Mouse (Mus musculus) myocyte (in vitro differentiated cells): ENCODE results near the gene Zfp354a. TPM values are rescaled to one million over a fixed set of nuclear protein-coding genes. Genes with fewer than 3 reads are reported as not detected.
A peak's percentile ranks its signal among the peaks of the same experiment; 100 is the strongest.

ENCODE experiments used
- H3K27me3 ChIP-seq: one replicate; pipeline ENCODE4 v1.6.1; 2011; ENCODE audit not compliant: control insufficient read depth, insufficient read depth, insufficient read length
- H3K36me3 ChIP-seq: one replicate; pipeline ENCODE4 v1.6.1; 2011; ENCODE audit not compliant: control insufficient read depth, insufficient read depth
- H3K4me2 ChIP-seq: one replicate; pipeline ENCODE4 v1.6.1; 2011; ENCODE audit warnings: low read depth, control low read depth
- H3K4me3 ChIP-seq: one replicate; pipeline ENCODE4 v1.5.1; 2011; ENCODE audit warnings: mild to moderate bottlenecking, control low read depth, moderate library complexity
- H3K79me2 ChIP-seq: one replicate; pipeline ENCODE4 v1.6.1; 2011; ENCODE audit not compliant: control insufficient read depth, insufficient read depth
- H3ac ChIP-seq: one replicate; pipeline ENCODE4 v1.6.1; 2011; ENCODE audit not compliant: control insufficient read depth, insufficient read length
- CEBPB ChIP-seq: IDR thresholded peaks from 2 replicates; pipeline ENCODE4 v1.6.1; 2011; ENCODE audit warnings: mild to moderate bottlenecking, moderate library complexity; ENCODE audit not compliant: poor library complexity, insufficient read depth, severe bottlenecking
- E2F4 ChIP-seq: IDR thresholded peaks from one replicate; pipeline ENCODE4 v1.6.1; 2011; ENCODE audit warnings: mild to moderate bottlenecking, control low read depth, moderate library complexity; ENCODE audit not compliant: insufficient read depth
- MAX ChIP-seq: IDR thresholded peaks from one replicate; pipeline ENCODE4 v1.6.1; 2011; ENCODE audit warnings: low read depth, mild to moderate bottlenecking, control low read depth
- MYOD1 ChIP-seq, 3 experiments: IDR thresholded peaks; one replicate each; pipeline ENCODE4 v1.6.1; 2011; ENCODE audit warnings: control low read depth in 2 of 3, low read depth in 2 of 3, mild to moderate bottlenecking in 2 of 3, moderate library complexity in 1 of 3; ENCODE audit not compliant: insufficient read length in 2 of 3, control insufficient read depth in 1 of 3
- MYOG ChIP-seq, 3 experiments: IDR thresholded peaks; one replicate each; pipeline ENCODE4 v1.6.1; 2011; ENCODE audit warnings: control low read depth in 2 of 3, low read depth in 2 of 3, mild to moderate bottlenecking in 2 of 3; ENCODE audit not compliant: insufficient read length in 2 of 3, control insufficient read depth in 1 of 3, insufficient read depth in 1 of 3
- POLR2A ChIP-seq: IDR thresholded peaks from one replicate; pipeline ENCODE4 v1.6.1; 2011; ENCODE audit warnings: low read depth, mild to moderate bottlenecking, control low read depth, moderate library complexity; ENCODE audit not compliant: insufficient read length
- POLR2AphosphoS2 ChIP-seq: IDR thresholded peaks from one replicate; pipeline ENCODE4 v1.6.1; 2011; ENCODE audit warnings: low read depth, control low read depth; ENCODE audit not compliant: insufficient read length
- REST ChIP-seq: IDR thresholded peaks from one replicate; pipeline ENCODE4 v1.6.1; 2011; ENCODE audit warnings: mild to moderate bottlenecking, control low read depth, moderate library complexity; ENCODE audit not compliant: insufficient read depth, insufficient read length
- SRF ChIP-seq: IDR thresholded peaks from one replicate; pipeline ENCODE4 v1.6.1; 2011; ENCODE audit warnings: low read depth; ENCODE audit not compliant: control insufficient read depth, insufficient read length
- TCF12 ChIP-seq: IDR thresholded peaks from one replicate; pipeline ENCODE4 v1.6.1; 2011; ENCODE audit warnings: mild to moderate bottlenecking, control low read depth; ENCODE audit not compliant: poor library complexity, insufficient read depth, severe bottlenecking
- TCF3 ChIP-seq: IDR thresholded peaks from one replicate; pipeline ENCODE4 v1.6.1; 2011; ENCODE audit warnings: low read depth, control low read depth; ENCODE audit not compliant: insufficient read length
- USF1 ChIP-seq: IDR thresholded peaks from one replicate; pipeline ENCODE4 v1.6.1; 2011; ENCODE audit warnings: low read depth, mild to moderate bottlenecking, control low read depth, moderate library complexity
- polyA plus RNA-seq: library from polyadenylated mRNA; unstranded; fragments of >200 nt; fragmentation: generic; extraction: Trizol; gene quantifications from one replicate; pipeline ENCODE4 v1.2.1, GENCODE M21; 2012; ENCODE audit warnings: missing spikeins

Zfp354a gene
- polyA plus RNA-seq, 1 experiment, result 0.95 TPM

DNA sequence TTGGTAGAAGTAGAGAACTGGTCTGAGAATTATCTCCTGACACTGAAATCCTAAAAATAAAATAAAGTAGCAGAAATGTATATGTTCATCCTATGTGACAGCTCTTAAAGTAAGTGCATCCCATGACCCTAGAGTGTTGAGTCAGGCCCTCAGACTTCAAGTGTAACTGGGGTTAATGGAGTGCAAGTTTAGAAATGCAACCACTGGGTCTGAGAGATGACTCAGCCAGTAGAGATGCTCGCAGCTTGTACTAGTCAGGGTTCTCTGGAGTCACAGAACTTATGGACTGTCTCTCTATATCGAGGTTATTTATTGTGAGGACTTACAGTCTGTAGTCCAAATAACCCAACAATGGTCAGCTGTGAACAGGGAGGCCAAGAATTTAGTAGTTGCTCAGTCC, 7.4 kb upstream of the Zfp354a start:
- no peak for TF ChIP-seq REST
- no peak for TF ChIP-seq E2F4
- no peak for TF ChIP-seq USF1
- TF ChIP-seq TCF12, result no peak
- no peak for TF ChIP-seq CEBPB
- no peak for TF ChIP-seq POLR2AphosphoS2
- TF ChIP-seq MAX, result no peak
- no peak for TF ChIP-seq POLR2A
- no peak for TF ChIP-seq MYOD1 (IDR thresholded peaks at IDR 0.05; ENCODE audit: control insufficient read depth in 1 of 3, insufficient read length in 2 of 3, low read depth in 2 of 3)
- no peak for TF ChIP-seq SRF
- Histone ChIP-seq H3K4me2 (no peak overlapping the region), H3K36me3 (no peaks in the 10 kb centered on the region), H3K79me2 (no peaks in the 10 kb centered on the region), H3ac (no peak overlapping the region), H3K27me3 (no peaks in the 10 kb centered on the region), H3K4me3 (no peak overlapping the region)

DNA sequence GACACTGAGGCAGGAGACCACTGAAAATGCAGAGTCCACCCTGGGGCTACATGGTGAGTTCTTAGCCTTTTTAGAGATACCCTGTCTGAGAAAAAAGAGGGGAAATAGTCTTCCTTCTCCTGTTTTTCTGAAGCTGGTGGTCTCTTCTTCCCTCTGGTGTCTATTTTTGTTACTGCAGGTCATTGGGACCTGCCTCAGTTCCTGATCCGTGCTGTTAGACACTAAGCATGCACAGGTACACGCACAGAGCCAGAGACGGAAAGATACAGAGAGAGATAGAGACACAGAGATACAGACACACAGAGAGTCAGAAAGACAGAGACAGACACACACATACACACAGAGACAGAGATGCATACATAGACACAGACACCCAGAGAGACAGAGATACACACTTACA, 5.8 kb upstream of the Zfp354a start:
- no peak overlapping the region for H3ac ChIP-seq
- no peak for TF ChIP-seq REST
- no peak for TF ChIP-seq E2F4
- no peak for TF ChIP-seq TCF3
- TF ChIP-seq POLR2A, result no peak
- TF ChIP-seq USF1, result no peak
- TF ChIP-seq MYOG (IDR thresholded peaks at IDR 0.05; ENCODE audit: control insufficient read depth in 1 of 3, insufficient read depth in 1 of 3, insufficient read length in 2 of 3, low read depth in 2 of 3), result no peak
- no peak for TF ChIP-seq SRF
- TF ChIP-seq CEBPB, result no peak
- no peak for TF ChIP-seq POLR2AphosphoS2
- TF ChIP-seq MYOD1 (IDR thresholded peaks at IDR 0.05; ENCODE audit: control insufficient read depth in 1 of 3, insufficient read length in 2 of 3, low read depth in 2 of 3), result no peak
- no peak for TF ChIP-seq TCF12
- no peak for TF ChIP-seq MAX

DNA sequence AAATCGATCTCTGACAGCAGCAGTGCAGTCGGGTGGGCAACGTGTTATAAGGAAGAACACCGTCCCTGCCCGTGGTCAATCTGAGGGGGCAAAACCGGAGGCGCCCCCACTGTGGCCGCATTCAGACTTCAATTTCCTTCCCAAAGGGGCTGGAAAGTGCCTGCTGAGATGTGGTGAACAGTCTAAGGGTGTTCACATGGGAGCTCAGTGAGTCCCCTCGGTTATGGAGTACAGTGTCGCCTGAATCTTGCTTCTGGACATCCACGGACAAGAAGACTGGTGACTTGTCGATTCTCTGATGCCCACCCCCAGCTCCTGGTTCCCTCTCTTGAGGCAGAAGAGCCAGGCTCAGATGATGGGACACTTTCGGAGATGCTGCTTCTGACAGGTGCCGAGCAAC, 583 bp downstream of the Zfp354a start:
- TF ChIP-seq MYOD1 (IDR thresholded peaks at IDR 0.05; ENCODE audit: control insufficient read depth in 1 of 3, insufficient read length in 2 of 3, low read depth in 2 of 3) (no peak), MYOG (IDR thresholded peaks at IDR 0.05; ENCODE audit: control insufficient read depth in 1 of 3, insufficient read depth in 1 of 3, insufficient read length in 2 of 3, low read depth in 2 of 3) (no peak), TCF3 (no peak), MAX (no peak), SRF (no peak), CEBPB (no peak), POLR2AphosphoS2 (no peak), TCF12 (no peak), REST (no peak), POLR2A (no peak), USF1 (no peak), E2F4 (no peak)

More for the DNA sequence above, 5.8 kb upstream of the Zfp354a start:
- Histone ChIP-seq H3K79me2 (no peaks in the 10 kb centered on the region), H3K4me3 (no peak overlapping the region), H3K4me2 (no peak overlapping the region), H3K36me3 (no peaks in the 10 kb centered on the region), H3K27me3 (no peaks in the 10 kb centered on the region)

DNA sequence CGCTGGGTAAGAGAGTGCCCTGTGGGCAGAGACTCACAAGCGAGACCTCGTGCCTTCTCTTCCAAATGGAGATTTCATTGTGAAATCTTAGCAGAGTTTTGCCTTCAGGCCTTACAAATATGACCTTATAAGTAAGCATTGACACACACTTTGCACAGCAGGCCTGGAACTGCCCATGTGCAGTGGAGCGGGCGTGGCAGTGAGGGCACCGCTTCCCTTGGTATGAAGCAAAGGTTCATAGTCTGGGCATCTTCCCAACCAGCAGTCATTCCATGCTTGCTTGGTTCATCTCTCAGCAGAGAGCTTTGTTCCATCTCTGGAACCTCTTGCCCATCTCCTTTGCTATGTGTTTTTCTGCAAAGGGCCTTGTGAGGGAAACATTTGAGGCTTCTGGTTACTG, 1.9 kb downstream of the Zfp354a start:
- TF ChIP-seq MYOD1 (IDR thresholded peaks at IDR 0.05; ENCODE audit: control insufficient read depth in 1 of 3, insufficient read length in 2 of 3, low read depth in 2 of 3) (no peak), E2F4 (no peak), POLR2AphosphoS2 (no peak), TCF12 (no peak), USF1 (no peak), SRF (no peak), CEBPB (no peak), MAX (no peak), POLR2A (no peak), TCF3 (no peak), REST (no peak), MYOG (IDR thresholded peaks at IDR 0.05; ENCODE audit: control insufficient read depth in 1 of 3, insufficient read depth in 1 of 3, insufficient read length in 2 of 3, low read depth in 2 of 3) (no peak)
- no peak overlapping the region for H3ac ChIP-seq
- no peaks in the 10 kb centered on the region for H3K79me2 ChIP-seq
- H3K27me3 ChIP-seq, result no peaks in the 10 kb centered on the region
- H3K36me3 ChIP-seq, result no peaks in the 10 kb centered on the region
- no peak overlapping the region for H3K4me3 ChIP-seq
- H3K4me2 ChIP-seq, result no peak overlapping the region

More for the DNA sequence above, 583 bp downstream of the Zfp354a start:
- Histone ChIP-seq H3ac (peak overlapping the region; percentile 68), H3K4me3 (peak overlapping the region; percentile 46), H3K36me3 (no peaks in the 10 kb centered on the region), H3K27me3 (no peaks in the 10 kb centered on the region), H3K4me2 (peak overlapping the region; percentile 71), H3K79me2 (no peaks in the 10 kb centered on the region)

DNA sequence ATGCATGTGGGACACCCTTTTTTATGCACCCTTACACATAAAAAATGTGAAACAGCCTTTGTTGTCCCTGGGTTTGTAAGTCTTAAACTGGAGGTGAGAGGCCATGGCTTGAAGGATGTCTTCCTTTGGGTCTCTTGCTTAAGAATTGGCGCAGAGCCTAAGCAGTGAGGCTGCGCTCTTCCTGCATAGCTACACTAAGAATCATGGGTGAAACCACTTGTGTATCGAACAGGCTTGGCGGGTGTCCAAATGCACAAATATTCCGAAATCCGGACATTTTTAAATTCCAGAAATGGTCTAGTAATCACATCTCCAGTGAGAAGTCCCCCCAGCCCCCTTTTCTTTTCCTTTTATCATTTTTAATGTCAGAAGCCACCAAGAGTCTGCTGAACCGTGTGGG, 4.2 kb downstream of the Zfp354a start:
- Histone ChIP-seq H3K27me3 (no peaks in the 10 kb centered on the region), H3K4me2 (no peak overlapping the region), H3K4me3 (no peak overlapping the region), H3K36me3 (peaks cover 9% of the 10 kb centered on the region), H3ac (no peak overlapping the region), H3K79me2 (no peaks in the 10 kb centered on the region)
- TF ChIP-seq MYOD1 (IDR thresholded peaks at IDR 0.05; ENCODE audit: control insufficient read depth in 1 of 3, insufficient read length in 2 of 3, low read depth in 2 of 3), result no peak
- TF ChIP-seq SRF, result no peak
- TF ChIP-seq E2F4, result no peak
- no peak for TF ChIP-seq MAX
- no peak for TF ChIP-seq MYOG (IDR thresholded peaks at IDR 0.05; ENCODE audit: control insufficient read depth in 1 of 3, insufficient read depth in 1 of 3, insufficient read length in 2 of 3, low read depth in 2 of 3)
- no peak for TF ChIP-seq TCF3
- TF ChIP-seq POLR2AphosphoS2, result no peak
- no peak for TF ChIP-seq USF1
- TF ChIP-seq REST, result no peak
- TF ChIP-seq TCF12, result no peak
- no peak for TF ChIP-seq POLR2A
- no peak for TF ChIP-seq CEBPB
